Comparison of ENCODE assay signal across 6 mouse cellular contexts in the genomic region with DNA sequence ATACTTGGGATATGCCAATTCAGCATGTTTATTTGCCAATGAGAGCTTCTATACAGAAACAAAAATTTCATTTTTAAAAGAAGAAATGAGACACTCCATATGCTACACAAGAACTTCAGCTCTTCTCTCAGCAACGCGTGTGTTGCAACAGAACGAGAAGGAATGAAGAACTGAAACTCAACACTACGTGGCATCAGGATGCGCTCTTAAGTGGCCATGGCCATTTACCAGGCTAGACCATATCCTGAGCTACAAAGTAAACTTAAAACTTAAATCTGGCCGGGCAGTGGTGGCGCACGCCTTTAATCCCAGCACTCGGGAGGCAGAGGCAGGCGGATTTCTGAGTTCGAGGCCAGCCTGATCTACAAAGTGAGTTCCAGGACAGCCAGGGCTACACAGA. TPM values are rescaled to one million over a fixed set of nuclear protein-coding genes. Genes with fewer than 3 reads are reported as not detected.
DNase-seq lines count a peak whose midpoint lies in the region; ATAC-seq and TF ChIP-seq lines count a peak whose summit lies in the region.
"Not testable (repeated sequence)": the region's sequence is repeated elsewhere in the genome, so short reads cannot be mapped to it uniquely, and the experiment has no call there.

No protein-coding gene starts in this region.

- WGBS in liver, postnatal 0 days (ENCODE audit: insufficient replicate concordance): 82% methylated on average over 11 of the region's 11 CpGs
- WGBS in macrophage (ENCODE audit: missing documents): 21% methylated on average over 8 of the region's 11 CpGs
- 94% methylated on average over 11 of the region's 11 CpGs for WGBS in midbrain, embryonic 11.5 days

- H3K9ac ChIP-seq in liver, postnatal 0 days (replicated peaks); midbrain, embryonic 11.5 days (ENCODE audit: low read length): not testable (repeated sequence)

- peak; percentile 99 for ATAC-seq in granulocyte monocyte progenitor cell, adult 5-6 weeks (replicated peaks; ENCODE audit: poor library complexity, severe bottlenecking)
- ATAC-seq in liver, postnatal 0 days: peak; percentile 36
- ATAC-seq in midbrain, embryonic 11.5 days (ENCODE audit: low FRiP score): not testable (repeated sequence)

- not testable (repeated sequence) for H3K79me2 ChIP-seq in macrophage (ENCODE audit: inconsistent target)

- TF ChIP-seq EP300 in liver, postnatal 0 days (IDR thresholded peaks at IDR 0.05; ENCODE audit: low read depth): not testable (repeated sequence)

- H3K36me3 ChIP-seq in liver, postnatal 0 days (replicated peaks; ENCODE audit: insufficient read depth, low read length): peaks cover 47% of the 10 kb centered on the region
- peaks cover 52% of the 10 kb centered on the region for H3K36me3 ChIP-seq in macrophage (ENCODE audit: inconsistent target)
- not testable (repeated sequence) for H3K36me3 ChIP-seq in midbrain, embryonic 11.5 days (ENCODE audit: control insufficient read depth, insufficient read depth, low read length)

- TF ChIP-seq CTCF in liver, postnatal 0 days (IDR thresholded peaks at IDR 0.05; ENCODE audit: low read depth): not testable (repeated sequence)

- not testable (repeated sequence) for H3K4me1 ChIP-seq in liver, postnatal 0 days (ENCODE audit: insufficient read depth); midbrain, embryonic 11.5 days (ENCODE audit: control insufficient read depth, insufficient read depth, low read length)

- H3K4me2 ChIP-seq in liver, postnatal 0 days (ENCODE audit: low read depth, low read length); midbrain, embryonic 11.5 days: not testable (repeated sequence)

- DNase-seq in A20 (ENCODE audit: low read depth, low spot score): peak; percentile 58
- DNase-seq in liver, postnatal 0 days: not testable (repeated sequence)
- DNase-seq in midbrain, embryonic 11.5 days (ENCODE audit: low spot score, missing footprints): peak; percentile 73
- peak; percentile 29 for DNase-seq in skeletal muscle tissue, adult 2 months (ENCODE audit: low read depth, low spot score)

- H3K27ac ChIP-seq in liver, postnatal 0 days (ENCODE audit: low read depth); midbrain, embryonic 11.5 days (ENCODE audit: low read depth, low read length): not testable (repeated sequence)
- peak overlapping the region; percentile 76 for H3K27ac ChIP-seq in macrophage

- H3K27me3 ChIP-seq in liver, postnatal 0 days (ENCODE audit: insufficient read depth, low read length); midbrain, embryonic 11.5 days (ENCODE audit: control insufficient read depth, insufficient read depth, low read length): not testable (repeated sequence)

- H3K9me3 ChIP-seq in liver, postnatal 0 days (ENCODE audit: low read length); midbrain, embryonic 11.5 days (ENCODE audit: control insufficient read depth, low read length): not testable (repeated sequence)

- not testable (repeated sequence) for H3K4me3 ChIP-seq in liver, postnatal 0 days (ENCODE audit: low read depth, low read length); macrophage (ENCODE audit: inconsistent target); midbrain, embryonic 11.5 days (ENCODE audit: low read depth, low read length)

RNA-seq across cellular contexts. Expression of gene Nipa2, which starts 43.9 kb away (rescaled TPM):
- total RNA-seq in granulocyte monocyte progenitor cell, adult 5-6 weeks (2014; fragmentation: Nextera tagmentation): 31.2 and 34.3 TPM in 2 replicates
- 37.3 and 39.8 TPM in 2 replicates for total RNA-seq in granulocyte monocyte progenitor cell, adult 5-6 weeks (2017)
- polyA plus RNA-seq in liver, postnatal 0 days (2015; fragmentation: Nextera tagmentation; extraction: Ambion mirVana): 22.7 and 23.9 TPM in 2 replicates
- 100 to 1,000 TPM in 18 of 26 experiments, 10 to 100 TPM in 8; 34.9 to 251 (median 128) TPM for total RNA-seq in macrophage (2018; cell fraction: chromatin; rRNA removed)
- 10 to 100 TPM; 47.4 to 89.8 (median 63.9) TPM for total RNA-seq in macrophage (2018; cell fraction: cytosol; rRNA removed)
- 100 to 1,000 TPM in 16 of 26 experiments, 10 to 100 TPM in 10; 40.4 to 190 (median 110) TPM for total RNA-seq in macrophage (2018; cell fraction: nucleus; rRNA removed)
- 46.8 to 70.3 TPM (median 57.8 TPM) in 3 replicates for polyA plus RNA-seq in macrophage (2018)
- 44.8 and 48.0 TPM in 2 replicates for polyA plus RNA-seq in midbrain, embryonic 11.5 days (2014; fragmentation: Nextera tagmentation; extraction: Ambion mirVana)
